8 mouse cellular contexts compared by ENCODE assay signal in the genomic region with DNA sequence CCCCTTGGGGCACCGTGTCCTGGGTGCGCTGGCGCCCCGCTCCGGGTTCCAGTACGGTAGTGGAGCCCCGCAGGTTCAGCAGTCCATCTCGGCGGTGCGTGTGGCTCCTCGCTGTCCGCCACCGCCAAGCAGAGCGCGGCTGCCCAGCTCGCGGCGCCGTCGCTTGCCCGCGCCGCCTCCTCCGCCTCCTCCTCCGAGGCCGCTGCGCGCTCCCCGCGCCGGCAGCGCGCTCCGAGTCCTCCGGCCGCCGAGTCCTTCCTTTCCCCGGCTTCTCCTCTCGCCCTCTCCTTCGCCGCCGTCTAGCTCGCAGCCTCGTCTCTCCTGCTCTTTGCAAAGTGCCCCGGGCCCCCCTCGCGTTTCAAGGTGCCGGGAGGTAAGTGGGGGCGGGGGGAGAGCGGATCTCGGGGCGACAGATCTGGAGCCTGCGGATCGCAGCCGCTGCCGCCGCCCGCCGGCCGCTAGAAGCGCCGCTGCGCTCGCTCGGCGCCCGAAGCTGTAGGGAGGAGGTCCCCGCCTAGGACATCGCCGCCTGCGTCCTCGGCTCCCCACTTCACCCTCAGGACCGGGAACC. TPM values are rescaled to one million over a fixed set of nuclear protein-coding genes. Genes with fewer than 3 reads are reported as not detected.
A peak's percentile ranks its signal among the peaks of the same experiment; 100 is the strongest.
DNase-seq lines count a peak whose midpoint lies in the region; ATAC-seq lines count a peak whose summit lies in the region.

No protein-coding gene starts in this region.

- H3K27ac ChIP-seq in intestine, embryonic 14.5 days (ENCODE audit: low read depth) = no peak overlapping the region
- H3K27ac ChIP-seq in limb, embryonic 11.5 days (replicated peaks; ENCODE audit: low read depth, low read length) = peak overlapping the region; percentile 71
- no peak overlapping the region for H3K27ac ChIP-seq in midbrain, embryonic 11.5 days (ENCODE audit: low read depth, low read length)

- peaks cover 90% of the 10 kb centered on the region for H3K27me3 ChIP-seq in intestine, embryonic 14.5 days (replicated peaks; ENCODE audit: control insufficient read depth, insufficient read depth, low read length)
- peaks cover 42% of the 10 kb centered on the region for H3K27me3 ChIP-seq in limb, embryonic 11.5 days (ENCODE audit: control insufficient read depth, insufficient read depth, low read length)
- peaks cover 73% of the 10 kb centered on the region for H3K27me3 ChIP-seq in midbrain, embryonic 11.5 days (ENCODE audit: control insufficient read depth, insufficient read depth, low read length)

- H3K4me3 ChIP-seq in intestine, embryonic 14.5 days (ENCODE audit: low read depth, low read length) = peak overlapping the region; percentile 54
- H3K4me3 ChIP-seq in limb, embryonic 11.5 days (ENCODE audit: low read depth, low read length) = peak overlapping the region; percentile 60
- H3K4me3 ChIP-seq in midbrain, embryonic 11.5 days (ENCODE audit: low read depth, low read length) = peak overlapping the region; percentile 60

- peak; percentile 81 to 94 for DNase-seq in adrenal gland, adult (ENCODE audit: inconsistent age in 2 of 2, low spot score in 1 of 2)
- peak; percentile 51 to 72 for DNase-seq in gastrocnemius, postnatal 36 days
- DNase-seq in intestine, embryonic 14.5 days (ENCODE audit: low spot score) = peak; percentile 92
- DNase-seq in limb, embryonic 11.5 days (ENCODE audit: low spot score) = peak; percentile 81
- peak; percentile 98 for DNase-seq in midbrain, embryonic 11.5 days (ENCODE audit: low spot score, missing footprints)
- peak; percentile 67 for DNase-seq in right cerebral cortex, postnatal 4 days

- H3K36me3 ChIP-seq in intestine, embryonic 14.5 days (ENCODE audit: control insufficient read depth, insufficient read depth, low read length) = no peaks in the 10 kb centered on the region
- H3K36me3 ChIP-seq in limb, embryonic 11.5 days (ENCODE audit: control insufficient read depth, insufficient read depth, low read length) = no peaks in the 10 kb centered on the region
- no peaks in the 10 kb centered on the region for H3K36me3 ChIP-seq in midbrain, embryonic 11.5 days (ENCODE audit: control insufficient read depth, insufficient read depth, low read length)

- peak overlapping the region; percentile 93 for H3K4me2 ChIP-seq in intestine, embryonic 14.5 days (ENCODE audit: low read length)
- H3K4me2 ChIP-seq in limb, embryonic 11.5 days (ENCODE audit: low read depth, severe bottlenecking) = peak overlapping the region; percentile 66
- H3K4me2 ChIP-seq in midbrain, embryonic 11.5 days = peak overlapping the region; percentile 88

- H3K4me1 ChIP-seq in intestine, embryonic 14.5 days (replicated peaks; ENCODE audit: control insufficient read depth, insufficient read depth, low read length) = peaks cover 10% of the 10 kb centered on the region
- H3K4me1 ChIP-seq in limb, embryonic 11.5 days (ENCODE audit: control insufficient read depth, insufficient read depth, low read length) = peaks cover 8% of the 10 kb centered on the region
- peaks cover 19% of the 10 kb centered on the region for H3K4me1 ChIP-seq in midbrain, embryonic 11.5 days (ENCODE audit: control insufficient read depth, insufficient read depth, low read length)

- H3K9ac ChIP-seq in intestine, embryonic 14.5 days (ENCODE audit: low read length) = peak overlapping the region; percentile 45
- H3K9ac ChIP-seq in limb, embryonic 11.5 days (ENCODE audit: low read length) = peak overlapping the region; percentile 73
- H3K9ac ChIP-seq in midbrain, embryonic 11.5 days (ENCODE audit: low read length) = peak overlapping the region; percentile 71

- H3K9me3 ChIP-seq in intestine, embryonic 14.5 days (ENCODE audit: control insufficient read depth, low read length) = no peaks in the 10 kb centered on the region
- no peaks in the 10 kb centered on the region for H3K9me3 ChIP-seq in limb, embryonic 11.5 days (ENCODE audit: control insufficient read depth, low read length)
- H3K9me3 ChIP-seq in midbrain, embryonic 11.5 days (ENCODE audit: control insufficient read depth, low read length) = no peaks in the 10 kb centered on the region

- WGBS in intestine, embryonic 14.5 days = under 1% methylated on average over 59 of the region's 73 CpGs
- under 1% methylated on average over 72 of the region's 73 CpGs for WGBS in limb, embryonic 11.5 days
- WGBS in midbrain, embryonic 11.5 days = under 1% methylated on average over 65 of the region's 73 CpGs

- peak; percentile 43 for ATAC-seq in common myeloid progenitor, adult 5-6 weeks (replicated peaks; ENCODE audit: low read depth, poor library complexity, severe bottlenecking)
- peak; percentile 65 for ATAC-seq in intestine, embryonic 14.5 days (replicated peaks; ENCODE audit: low FRiP score, low TSS enrichment, low read depth)
- peak; percentile 18; the same call in 1 of the 2 replicates for ATAC-seq in limb, embryonic 11.5 days (ENCODE audit: insufficient number of reproducible peaks, low FRiP score, low TSS enrichment, low read depth)
- peak; percentile 75 for ATAC-seq in midbrain, embryonic 11.5 days (ENCODE audit: low FRiP score)
- no peak for ATAC-seq in erythroid progenitor cell, adult 5-6 weeks (replicated peaks; ENCODE audit: low FRiP score, poor library complexity, severe bottlenecking)

- intact Hi-C loops in gastrocnemius, postnatal 36 days (cut with DNase I) = loop anchor here (5.0 to 10.0 kb wide), 4 partner anchors 201 to 636 kb away; no protein-coding TSS in a partner anchor

RNA-seq across cellular contexts. Expression of a gene that starts 40.9 kb away (rescaled TPM):
- 15.7 and 18.0 TPM in 2 replicates for total RNA-seq in common myeloid progenitor, adult 5-6 weeks (2017)
- 1 to 10 TPM; 7.1 to 9.4 TPM for total RNA-seq in gastrocnemius, postnatal 36 days (2021)
- polyA plus RNA-seq in intestine, embryonic 14.5 days (2014; fragmentation: Nextera tagmentation; extraction: Ambion mirVana) = 18.8 and 20.6 TPM in 2 replicates
- 25.5 and 27.0 TPM in 2 replicates for polyA plus RNA-seq in limb, embryonic 11.5 days (2014; fragmentation: Nextera tagmentation; extraction: Ambion mirVana)
- polyA plus RNA-seq in midbrain, embryonic 11.5 days (2014; fragmentation: Nextera tagmentation; extraction: Ambion mirVana) = 27.0 and 33.6 TPM in 2 replicates
- 17.7 and 20.5 TPM in 2 replicates for total RNA-seq in erythroid progenitor cell, adult 5-6 weeks (2015; ENCODE audit: low replicate concordance)
- total RNA-seq in erythroid progenitor cell, adult 5-6 weeks (2017; ENCODE audit: low replicate concordance) = 9.8 and 19.4 TPM in 2 replicates
